Mouse (Mus musculus) liver, adult 2 months (tissue): Measurements from ENCODE around the gene Smurf2.

Experiments used
- CTCF ChIP-seq: fragments of 200-500 bp; IDR thresholded peaks from 2 replicates; pipeline ENCODE4 v1.5.1; 2011; ENCODE audit warnings: low read depth, low read length, control low read depth
- POLR2A ChIP-seq: fragments of 200-500 bp; IDR thresholded peaks from 2 replicates; pipeline ENCODE4 v1.6.1; 2011; ENCODE audit warnings: low read length, control low read depth; ENCODE audit not compliant: insufficient read depth; ENCODE audit errors: extremely low read depth

DNA sequence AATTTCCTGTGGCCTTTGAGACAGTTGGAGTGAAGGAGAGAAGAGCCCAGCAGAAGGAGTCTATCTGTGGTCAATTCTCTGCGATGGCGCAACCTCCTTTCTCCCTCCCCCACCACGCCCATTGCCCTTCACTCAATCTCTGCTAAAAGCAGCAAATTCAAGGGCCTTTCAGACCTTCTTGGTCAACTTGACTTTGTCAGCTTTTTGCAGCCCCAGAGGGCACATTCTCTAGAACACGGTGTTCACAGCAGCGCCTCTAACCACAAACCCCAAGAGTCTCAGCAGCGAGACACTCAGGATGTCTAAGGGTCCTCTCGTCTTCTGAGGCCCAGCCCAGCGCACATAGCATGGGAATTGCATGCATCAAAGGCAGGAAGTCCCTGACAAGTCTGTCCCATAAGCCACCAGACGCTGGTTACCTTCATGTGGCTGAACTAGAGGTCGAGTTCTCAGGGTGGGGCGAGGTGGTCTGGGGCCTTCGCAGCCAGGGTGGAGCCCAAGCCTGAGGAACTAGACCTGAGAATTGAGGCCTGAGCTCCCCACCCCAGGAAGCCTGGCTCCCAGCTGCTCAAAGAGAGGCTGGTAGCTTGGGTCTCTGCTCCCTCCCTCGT is 41.1 kb upstream of the Smurf2 start:
- TF ChIP-seq POLR2A: no peak
- no peak for TF ChIP-seq CTCF
